Mouse (Mus musculus): ENCODE measurements around the gene Plk5. TPM values are rescaled to one million over a fixed set of nuclear protein-coding genes. Genes with fewer than 3 reads are reported as not detected.

The Plk5 gene
- total RNA-seq, 1 experiment, result 6.0 TPM

DNA sequence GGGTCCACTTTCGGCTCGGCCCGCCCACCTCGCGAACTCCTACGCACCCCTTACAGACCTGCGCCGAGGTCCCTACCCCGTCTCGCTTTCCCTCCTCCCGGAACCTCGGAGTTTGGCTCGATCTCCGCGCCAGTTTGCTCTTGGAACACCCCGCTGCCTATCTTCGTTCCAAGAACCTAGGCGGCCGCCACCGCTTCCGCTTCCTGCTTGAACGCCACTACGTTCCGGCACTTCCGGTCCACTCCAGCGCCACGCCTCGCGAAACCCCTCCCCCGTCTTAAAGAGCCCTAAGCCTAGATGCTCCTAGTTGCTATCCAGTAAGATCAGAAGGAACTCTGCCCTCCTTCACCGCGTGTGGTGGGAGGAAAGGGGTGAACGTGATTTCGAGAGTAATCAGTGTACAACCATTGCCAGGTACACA, 35.9 kb upstream of the Plk5 start, which contains the start of gene 2310011J03Rik:
Gene 2310011J03Rik, minus strand, starts transcription at position 198 of the 421 bp plus-strand sequence.
- peaks cover 7% of the 10 kb centered on the region; the same call in 1 of the 2 replicates for H3K36me3 ChIP-seq (ENCODE audit: control insufficient read depth, insufficient read depth, low read length, poor library complexity, severe bottlenecking)
- in situ Hi-C loops (cut with MboI; ENCODE audit: low sequenced_read_pairs in 2 of 2, unreplicated experiment in 2 of 2), result no loop called here
- peak within 1 kb of the TSS; percentile 28; the same call in 1 of the 2 replicates for H3K27ac ChIP-seq (ENCODE audit: insufficient read depth, low read depth, low read length, poor library complexity, severe bottlenecking)
- TF ChIP-seq CHD2 (IDR thresholded peaks at IDR 0.05; ENCODE audit: low read depth, low read length) (no peak), ZNF384 (IDR thresholded peaks at IDR 0.05; ENCODE audit: low read depth, low read length) (no peak), HCFC1 (IDR thresholded peaks at IDR 0.05; ENCODE audit: borderline replicate concordance, insufficient read depth, low read length) (no peak), ZC3H11A (IDR thresholded peaks at IDR 0.05; ENCODE audit: borderline replicate concordance, low read depth, low read length) (no peak), MAFK (IDR thresholded peaks at IDR 0.05; ENCODE audit: insufficient read depth, low read depth, low read length) (no peak)
- H3K4me3 ChIP-seq (ENCODE audit: insufficient read depth in 1 of 2, low read depth in 1 of 2, low read length in 2 of 2, poor library complexity in 1 of 2, severe bottlenecking in 1 of 2), result peak within 1 kb of the TSS; percentile 73 to 94
- peak; percentile 86 for DNase-seq (ENCODE audit: low read depth, low spot score)
- no peaks in the 10 kb centered on the region for H3K9me3 ChIP-seq (ENCODE audit: control insufficient read depth, insufficient read depth, low read depth, low read length)
- peaks cover 0 to 23% of the 10 kb centered on the region in 2 experiments; a peak in 1 of 4 replicates for H3K4me1 ChIP-seq (ENCODE audit: control insufficient read depth in 2 of 2, insufficient read depth in 2 of 2, low read length in 2 of 2, poor library complexity in 1 of 2)
- H3K9ac ChIP-seq (ENCODE audit: insufficient read depth, low read depth, low read length, poor library complexity, severe bottlenecking), result peak within 1 kb of the TSS; percentile 77

DNA sequence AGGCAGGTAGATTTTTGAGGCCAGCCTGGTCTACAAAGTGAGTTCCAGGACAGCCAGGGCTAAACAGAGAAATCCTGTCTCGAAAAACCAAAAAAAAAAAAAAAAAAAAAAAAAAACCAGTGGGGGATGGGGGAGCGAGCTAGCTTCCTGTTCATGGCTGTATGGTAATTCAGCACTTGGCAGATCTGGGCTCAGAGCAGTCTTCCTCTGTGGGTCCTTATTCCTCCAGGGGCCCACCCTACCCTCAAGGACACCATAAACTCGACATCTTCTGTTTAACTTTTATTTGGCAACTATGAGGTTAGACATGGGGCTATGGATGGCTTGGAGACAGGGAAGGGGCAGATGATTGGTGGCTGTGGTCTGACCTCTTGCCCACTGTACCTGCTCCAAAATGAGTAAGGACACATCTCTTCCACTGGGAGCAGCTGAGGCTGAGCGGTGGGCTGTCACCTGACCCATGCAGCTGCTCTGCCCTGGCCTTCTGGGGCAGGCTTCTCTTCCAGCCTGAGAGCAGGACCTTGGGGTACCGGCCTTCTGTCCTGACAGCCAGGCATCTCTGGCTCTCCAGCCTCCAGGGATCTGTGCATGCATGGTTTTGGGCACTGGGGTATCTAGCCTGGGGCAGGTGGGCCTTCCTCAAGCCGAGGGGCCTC, 35.1 kb upstream of the Plk5 start:
- Histone ChIP-seq H3K27ac (ENCODE audit: insufficient read depth, low read depth, low read length, poor library complexity, severe bottlenecking) (no peak overlapping the region; the same call in 1 of the 2 replicates), H3K36me3 (ENCODE audit: control insufficient read depth, insufficient read depth, low read length, poor library complexity, severe bottlenecking) (peaks cover 7% of the 10 kb centered on the region; the same call in 1 of the 2 replicates), H3K4me1 (ENCODE audit: control insufficient read depth in 2 of 2, insufficient read depth in 2 of 2, low read length in 2 of 2, poor library complexity in 1 of 2) (peaks cover 0 to 22% of the 10 kb centered on the region in 2 experiments; a peak in 1 of 4 replicates), H3K4me3 (ENCODE audit: insufficient read depth in 1 of 2, low read depth in 1 of 2, low read length in 2 of 2, poor library complexity in 1 of 2, severe bottlenecking in 1 of 2) (peak overlapping the region in 1 of 2 experiments; percentile 73; a peak in 2 of 4 replicates), H3K9me3 (ENCODE audit: control insufficient read depth, insufficient read depth, low read depth, low read length) (no peaks in the 10 kb centered on the region), H3K9ac (ENCODE audit: insufficient read depth, low read depth, low read length, poor library complexity, severe bottlenecking) (peak overlapping the region; percentile 62; the same call in 1 of the 2 replicates)
- peak; percentile 89 for TF ChIP-seq ZNF384 (IDR thresholded peaks at IDR 0.05; ENCODE audit: low read depth, low read length)
- 0 out of 2 replicates have a peak, but pooled peaks have one; percentile 18 for TF ChIP-seq CHD2 (IDR thresholded peaks at IDR 0.05; ENCODE audit: low read depth, low read length)
- no peak for TF ChIP-seq MAFK (IDR thresholded peaks at IDR 0.05; ENCODE audit: insufficient read depth, low read depth, low read length)
- DNase-seq (ENCODE audit: low read depth, low spot score), result no peak
- in situ Hi-C loops (cut with MboI; ENCODE audit: low sequenced_read_pairs in 2 of 2, unreplicated experiment in 2 of 2), result no loop called here

DNA sequence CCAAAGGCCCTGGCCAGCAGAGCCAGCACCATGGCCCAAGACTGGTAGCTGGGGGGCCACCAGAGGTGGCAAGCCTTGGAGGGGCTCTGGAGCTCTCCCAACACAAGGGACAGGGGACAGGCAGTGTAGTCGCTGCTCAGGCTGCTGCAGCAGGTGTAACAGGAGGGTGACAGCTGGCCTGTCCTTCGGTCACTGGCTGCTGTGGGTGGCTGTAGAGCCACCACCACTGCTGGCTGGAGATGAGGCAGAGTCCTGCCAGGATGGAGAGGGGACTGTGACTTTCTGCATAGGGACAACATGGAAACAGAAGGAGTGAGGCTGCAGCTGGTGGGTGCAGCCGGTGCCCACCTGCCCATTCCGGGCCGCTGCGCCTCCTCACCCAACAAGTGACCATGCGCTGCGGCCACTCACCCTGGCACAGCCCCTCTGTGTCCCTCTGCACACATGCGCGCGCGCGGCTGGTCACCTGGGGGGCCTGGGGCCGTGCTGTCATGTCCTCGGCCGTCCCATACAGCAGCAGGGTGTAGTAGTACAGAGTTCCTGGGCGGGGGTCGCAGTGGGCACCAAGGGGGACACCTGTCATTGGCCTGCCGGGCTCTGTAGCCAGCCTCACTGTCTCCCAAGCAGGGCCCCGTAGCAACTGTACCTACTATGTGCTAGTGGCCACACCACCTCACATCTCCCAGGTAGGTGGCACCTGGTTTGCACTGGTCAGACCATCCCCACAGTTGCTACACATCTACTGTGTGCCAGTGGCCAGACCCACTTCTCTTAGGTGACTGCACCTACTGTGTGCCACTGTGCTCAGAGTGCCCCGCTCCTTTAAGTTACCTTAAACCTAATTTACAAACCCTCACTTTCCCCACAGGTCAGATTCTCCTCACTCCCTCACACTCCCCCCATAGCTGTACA, 34.3 kb upstream of the Plk5 start:
- Histone ChIP-seq H3K4me1 (ENCODE audit: control insufficient read depth in 2 of 2, insufficient read depth in 2 of 2, low read length in 2 of 2, poor library complexity in 1 of 2) (peaks cover 0 to 22% of the 10 kb centered on the region in 2 experiments; a peak in 1 of 4 replicates), H3K36me3 (ENCODE audit: control insufficient read depth, insufficient read depth, low read length, poor library complexity, severe bottlenecking) (peaks cover 7% of the 10 kb centered on the region; the same call in 1 of the 2 replicates), H3K4me3 (ENCODE audit: insufficient read depth in 1 of 2, low read depth in 1 of 2, low read length in 2 of 2, poor library complexity in 1 of 2, severe bottlenecking in 1 of 2) (no peak overlapping the region), H3K9me3 (ENCODE audit: control insufficient read depth, insufficient read depth, low read depth, low read length) (no peaks in the 10 kb centered on the region), H3K9ac (ENCODE audit: insufficient read depth, low read depth, low read length, poor library complexity, severe bottlenecking) (no peak overlapping the region), H3K27ac (ENCODE audit: insufficient read depth, low read depth, low read length, poor library complexity, severe bottlenecking) (no peak overlapping the region)
- in situ Hi-C loops (cut with MboI; ENCODE audit: low sequenced_read_pairs in 2 of 2, unreplicated experiment in 2 of 2), result no loop called here
- no peak for TF ChIP-seq CHD2 (IDR thresholded peaks at IDR 0.05; ENCODE audit: low read depth, low read length)
- TF ChIP-seq ZNF384 (IDR thresholded peaks at IDR 0.05; ENCODE audit: low read depth, low read length), result no peak
- no peak for TF ChIP-seq ZC3H11A (IDR thresholded peaks at IDR 0.05; ENCODE audit: borderline replicate concordance, low read depth, low read length)
- no peak for TF ChIP-seq MAFK (IDR thresholded peaks at IDR 0.05; ENCODE audit: insufficient read depth, low read depth, low read length)
- no peak for TF ChIP-seq HCFC1 (IDR thresholded peaks at IDR 0.05; ENCODE audit: borderline replicate concordance, insufficient read depth, low read length)
- no peak for DNase-seq (ENCODE audit: low read depth, low spot score)

DNA sequence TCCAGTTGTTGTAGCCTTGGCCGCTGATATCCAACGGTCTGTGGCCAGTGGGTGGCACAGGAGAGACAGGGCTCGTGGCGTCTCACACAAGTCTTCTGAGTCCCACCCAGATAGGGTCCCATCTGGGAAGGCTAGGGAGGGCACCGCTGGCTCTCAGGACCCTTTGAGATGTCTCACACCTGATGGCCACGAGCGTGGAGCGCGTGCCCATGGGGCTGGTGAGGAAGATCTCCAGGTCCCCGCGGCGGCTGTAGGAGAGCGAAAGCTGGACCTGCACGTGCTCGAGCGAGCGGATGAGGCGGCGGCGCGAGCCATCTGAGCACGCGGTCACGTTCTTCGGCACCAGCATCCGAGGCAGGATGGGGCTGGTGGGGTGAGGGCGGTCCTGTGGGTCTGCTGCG, 33.4 kb upstream of the Plk5 start:
- peaks cover 5% of the 10 kb centered on the region; the same call in 1 of the 2 replicates for H3K36me3 ChIP-seq (ENCODE audit: control insufficient read depth, insufficient read depth, low read length, poor library complexity, severe bottlenecking)
- TF ChIP-seq HCFC1 (IDR thresholded peaks at IDR 0.05; ENCODE audit: borderline replicate concordance, insufficient read depth, low read length) (no peak), MAFK (IDR thresholded peaks at IDR 0.05; ENCODE audit: insufficient read depth, low read depth, low read length) (no peak), CHD2 (IDR thresholded peaks at IDR 0.05; ENCODE audit: low read depth, low read length) (no peak), ZNF384 (IDR thresholded peaks at IDR 0.05; ENCODE audit: low read depth, low read length) (no peak), ZC3H11A (IDR thresholded peaks at IDR 0.05; ENCODE audit: borderline replicate concordance, low read depth, low read length) (no peak)
- DNase-seq (ENCODE audit: low read depth, low spot score), result no peak
- in situ Hi-C loops (cut with MboI; ENCODE audit: low sequenced_read_pairs in 2 of 2, unreplicated experiment in 2 of 2), result no loop called here
- peak overlapping the region; percentile 46 for H3K9ac ChIP-seq (ENCODE audit: insufficient read depth, low read depth, low read length, poor library complexity, severe bottlenecking)
- H3K27ac ChIP-seq (ENCODE audit: insufficient read depth, low read depth, low read length, poor library complexity, severe bottlenecking), result no peak overlapping the region
- H3K9me3 ChIP-seq (ENCODE audit: control insufficient read depth, insufficient read depth, low read depth, low read length), result no peaks in the 10 kb centered on the region
- peak overlapping the region; percentile 73 to 76 for H3K4me3 ChIP-seq (ENCODE audit: insufficient read depth in 1 of 2, low read depth in 1 of 2, low read length in 2 of 2, poor library complexity in 1 of 2, severe bottlenecking in 1 of 2)
- H3K4me1 ChIP-seq (ENCODE audit: control insufficient read depth in 2 of 2, insufficient read depth in 2 of 2, low read length in 2 of 2, poor library complexity in 1 of 2), result peaks cover 0 to 22% of the 10 kb centered on the region in 2 experiments; a peak in 1 of 4 replicates
